Mouse (Mus musculus) hindbrain, embryonic 11.5 days (tissue): ENCODE measurements at regions not wholly inside any gene's neighbourhood (a gene's known extent, or its start where the extent isn't known, plus 50 kb on each side); places are given as distances from the start of the nearest gene placed in this dataset.
A peak's percentile ranks its signal among the peaks of the same experiment; 100 is the strongest.
"Not testable (repeated sequence)": the region's sequence is repeated elsewhere in the genome, so short reads cannot be mapped to it uniquely, and the experiment has no call there.

Source experiments
- ATAC-seq: fragments of 200-750 bp; cut with Nextera tagmentation; 2 replicates; pipeline ENCODE4 v1.8.0; 2017; ENCODE audit warnings: mild to moderate bottlenecking, moderate TSS enrichment, moderate library complexity; ENCODE audit not compliant: low FRiP score
- DNase-seq: peaks from one replicate; pipeline ENCODE4 v3.0.0-alpha.2; 2015; ENCODE audit warnings: low spot score
- H3K27ac ChIP-seq: fragments of 300-500 bp; sonication (generic); 2 replicates; pipeline ENCODE4 v1.5.1; 2014; ENCODE audit warnings: mild to moderate bottlenecking, low read depth, low read length
- H3K27me3 ChIP-seq: fragments of 300-500 bp; sonication (generic); 2 replicates; pipeline ENCODE4 v1.6.1; 2014; ENCODE audit warnings: mild to moderate bottlenecking, low read length, moderate library complexity, mixed read lengths; ENCODE audit not compliant: control insufficient read depth, insufficient read depth
- H3K36me3 ChIP-seq: fragments of 300-500 bp; sonication (generic); 2 replicates; pipeline ENCODE4 v1.6.1; 2014; ENCODE audit warnings: mild to moderate bottlenecking, low read length, moderate library complexity, mixed read lengths; ENCODE audit not compliant: control insufficient read depth, insufficient read depth
- H3K4me1 ChIP-seq: fragments of 300-500 bp; sonication (generic); replicated peaks from 2 replicates; pipeline ENCODE4 v1.6.1; 2014; ENCODE audit warnings: low read length, mixed read lengths; ENCODE audit not compliant: control insufficient read depth, insufficient read depth
- H3K4me2 ChIP-seq: fragments of 300-500 bp; sonication (generic); replicated peaks from 2 replicates; pipeline ENCODE4 v1.6.1; 2014; ENCODE audit warnings: mild to moderate bottlenecking, low read depth, low read length
- H3K4me3 ChIP-seq: fragments of 300-500 bp; sonication (generic); 2 replicates; pipeline ENCODE4 v1.5.1; 2014; ENCODE audit warnings: low read depth, low read length
- H3K9ac ChIP-seq: fragments of 300-500 bp; sonication (generic); 2 replicates; pipeline ENCODE4 v1.6.1; 2014; ENCODE audit warnings: low read depth, low read length
- H3K9me3 ChIP-seq: fragments of 300-500 bp; sonication (generic); 2 replicates; pipeline ENCODE4 v1.6.1; 2016; ENCODE audit warnings: low read length; ENCODE audit not compliant: control insufficient read depth
- WGBS: fragments of 180-500 bp; shearing (Covaris S2); extraction: QIAGEN DNeasy Blood & Tissue Kit; methylation state at CpG from one replicate; pipeline ENCODE4 v1.1.7; 2014; 5-methylcytosine and 5-hydroxymethylcytosine counted together

DNA sequence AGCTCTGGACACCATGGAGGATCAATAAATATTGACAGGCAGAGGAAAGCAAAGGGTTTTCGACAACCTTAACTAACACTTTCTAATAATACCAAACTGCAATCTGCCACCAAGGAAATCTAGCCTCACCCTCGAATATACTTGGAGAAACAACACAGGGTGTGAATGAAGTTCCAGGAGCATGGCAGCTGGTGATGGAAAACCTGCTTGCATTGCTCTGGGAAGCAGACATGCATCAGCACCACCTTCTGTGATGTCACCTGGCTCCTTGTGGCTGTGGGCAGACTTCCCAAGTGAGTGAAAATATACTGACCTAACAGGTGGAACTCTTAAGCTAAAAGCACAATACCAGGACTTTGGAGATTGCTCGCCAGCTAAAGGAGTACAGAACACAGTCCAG is 338.5 kb downstream of the Tm4sf1 start:
- Histone ChIP-seq H3K9me3 (no peaks in the 10 kb centered on the region), H3K4me3 (no peak overlapping the region), H3K4me1 (no peaks in the 10 kb centered on the region), H3K4me2 (no peak overlapping the region), H3K9ac (no peak overlapping the region), H3K27me3 (no peaks in the 10 kb centered on the region), H3K36me3 (no peaks in the 10 kb centered on the region), H3K27ac (no peak overlapping the region)
- no peak for ATAC-seq
- DNase-seq: no peak
- 87% methylated on average over 3 of the region's 3 CpGs for WGBS

DNA sequence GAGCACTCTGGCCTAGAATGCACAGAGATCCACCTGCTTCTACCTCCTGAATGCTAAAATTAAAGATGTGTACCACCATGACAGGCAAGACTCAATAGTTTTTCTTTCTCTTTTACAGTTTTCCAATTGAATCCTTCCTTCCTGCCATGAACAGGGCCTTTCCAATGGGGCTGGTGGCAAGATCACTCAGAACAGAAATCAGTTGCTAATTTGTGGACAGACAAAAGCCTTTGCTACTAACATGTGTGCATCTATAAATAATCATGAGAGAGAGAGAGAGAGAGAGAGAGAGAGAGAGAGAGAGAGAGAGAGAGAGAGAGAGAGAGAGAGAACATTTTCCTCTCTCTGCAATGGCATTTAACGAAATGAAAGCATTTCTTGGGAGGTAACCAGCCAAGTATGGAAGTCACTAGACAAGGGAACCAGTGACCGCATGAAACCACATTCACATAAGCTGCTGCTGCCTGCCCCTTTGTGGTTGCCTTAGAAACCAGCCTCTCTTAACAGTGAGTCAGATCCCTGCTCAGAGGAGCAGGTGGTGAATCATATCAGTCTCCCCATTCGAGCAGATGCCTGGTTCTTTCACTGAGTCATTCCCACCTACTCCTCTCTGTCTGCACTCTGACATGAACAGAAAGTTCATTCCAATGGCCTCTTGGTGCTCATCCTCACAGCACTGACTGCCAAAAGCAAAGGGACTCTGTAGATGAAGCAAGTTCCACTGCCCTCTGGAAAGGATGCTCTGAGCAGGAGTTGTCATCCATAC is 339.4 kb downstream of the Tm4sf1 start:
- WGBS: 23% methylated on average over 3 of the region's 3 CpGs
- Histone ChIP-seq H3K27me3 (no peaks in the 10 kb centered on the region), H3K36me3 (no peaks in the 10 kb centered on the region), H3K9me3 (no peaks in the 10 kb centered on the region), H3K9ac (no peak overlapping the region), H3K27ac (no peak overlapping the region), H3K4me1 (no peaks in the 10 kb centered on the region), H3K4me3 (no peak overlapping the region), H3K4me2 (no peak overlapping the region)
- DNase-seq (peak; percentile 47), ATAC-seq (peak; percentile 89)

DNA sequence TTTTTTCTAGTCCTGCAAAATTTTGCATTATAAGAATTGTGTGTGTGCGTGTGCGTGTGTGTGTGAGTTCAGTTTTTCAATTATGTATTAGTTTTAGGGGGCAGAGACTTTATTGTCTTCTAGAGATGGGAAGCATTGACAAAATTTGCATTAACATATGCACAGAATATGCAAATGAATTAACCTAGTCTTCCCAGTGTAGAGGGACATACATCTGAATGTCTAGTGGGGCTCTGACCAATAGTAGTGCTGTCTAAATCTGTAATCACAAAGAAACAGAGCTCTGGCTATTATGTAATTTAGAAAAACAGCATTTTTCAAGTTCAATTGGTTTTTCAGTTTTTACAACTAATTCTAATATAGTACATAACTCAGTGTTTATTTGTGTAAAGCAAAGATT is 344.8 kb downstream of the Tm4sf1 start:
- H3K27me3 ChIP-seq: no peaks in the 10 kb centered on the region
- H3K4me2 ChIP-seq: no peak overlapping the region
- H3K36me3 ChIP-seq: no peaks in the 10 kb centered on the region
- DNase-seq (no peak), ATAC-seq (0 out of 2 replicates have a peak, but pooled peaks have one; percentile 51)
- H3K27ac ChIP-seq: no peak overlapping the region
- no peak overlapping the region for H3K9ac ChIP-seq
- 95% methylated on average over 2 of the region's 2 CpGs for WGBS
- 0 out of 2 replicates have a peak, but pooled peaks cover 2% of the 10 kb centered on the region for H3K4me1 ChIP-seq
- H3K9me3 ChIP-seq: no peaks in the 10 kb centered on the region
- H3K4me3 ChIP-seq: no peak overlapping the region

DNA sequence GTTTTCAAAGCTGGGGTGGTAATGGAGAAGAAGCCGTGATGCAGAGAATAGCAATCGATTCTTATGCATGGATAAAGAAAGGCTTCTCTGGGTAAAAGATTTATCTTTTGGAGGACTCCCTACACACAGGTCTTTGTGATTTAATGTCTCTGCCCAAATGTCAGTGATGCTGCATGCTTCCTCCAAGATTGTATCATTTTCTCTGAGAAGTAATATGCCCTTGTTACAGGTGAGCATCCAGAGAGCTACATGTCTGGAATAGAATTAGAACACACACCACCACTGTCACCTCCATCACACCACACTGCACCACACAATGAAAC is 346.0 kb downstream of the Tm4sf1 start:
- no peaks in the 10 kb centered on the region for H3K36me3 ChIP-seq
- H3K4me2 ChIP-seq: no peak overlapping the region
- 0 out of 2 replicates have a peak, but pooled peaks cover 2% of the 10 kb centered on the region for H3K4me1 ChIP-seq
- DNase-seq: no peak
- ATAC-seq: peak; percentile 10; the same call in 1 of the 2 replicates
- H3K9me3 ChIP-seq: no peaks in the 10 kb centered on the region
- no peak overlapping the region for H3K9ac ChIP-seq
- WGBS: 46% methylated on average over 2 of the region's 2 CpGs
- H3K27me3 ChIP-seq: no peaks in the 10 kb centered on the region
- H3K4me3 ChIP-seq: no peak overlapping the region
- no peak overlapping the region for H3K27ac ChIP-seq

DNA sequence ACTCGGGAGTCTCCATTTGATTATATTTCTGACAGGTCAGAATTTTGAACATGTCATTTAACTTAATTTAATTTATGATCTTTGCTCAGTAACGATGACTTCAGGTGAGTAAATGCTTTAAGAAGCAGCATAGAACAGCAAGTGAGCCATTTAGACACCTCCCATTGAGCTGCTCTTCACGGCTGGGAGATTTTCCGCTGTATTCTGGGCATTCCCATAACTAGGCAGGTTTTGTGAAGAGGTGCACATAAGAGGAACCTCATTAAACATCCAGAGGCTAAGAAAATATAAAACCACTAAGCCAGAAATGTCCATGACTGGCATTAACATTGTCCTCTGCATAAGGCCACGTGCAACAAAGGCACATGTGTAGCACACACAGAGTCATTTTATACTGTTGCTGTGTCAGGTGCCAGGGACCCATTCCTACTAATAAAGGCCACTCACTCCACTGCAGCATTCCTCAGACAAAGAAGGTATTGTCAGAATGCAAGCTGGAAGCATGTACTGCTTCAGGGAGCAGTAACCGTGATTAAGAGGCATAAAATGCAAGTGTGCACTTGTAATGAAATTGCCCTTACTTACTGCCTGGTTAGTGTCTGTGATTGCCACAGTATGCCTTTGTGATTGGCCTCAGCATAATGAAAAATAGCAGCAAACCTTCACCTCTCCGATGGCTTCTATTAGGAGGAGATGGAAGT is 346.5 kb downstream of the Tm4sf1 start:
- Histone ChIP-seq H3K9me3 (no peaks in the 10 kb centered on the region), H3K27ac (no peak overlapping the region; the same call in 1 of the 2 replicates), H3K27me3 (no peaks in the 10 kb centered on the region), H3K9ac (no peak overlapping the region), H3K4me1 (0 out of 2 replicates have a peak, but pooled peaks cover 2% of the 10 kb centered on the region), H3K4me2 (no peak overlapping the region), H3K36me3 (no peaks in the 10 kb centered on the region), H3K4me3 (no peak overlapping the region)
- WGBS: 43% methylated on average over 7 of the region's 7 CpGs
- peak; percentile 84 for ATAC-seq
- peak; percentile 41 for DNase-seq

DNA sequence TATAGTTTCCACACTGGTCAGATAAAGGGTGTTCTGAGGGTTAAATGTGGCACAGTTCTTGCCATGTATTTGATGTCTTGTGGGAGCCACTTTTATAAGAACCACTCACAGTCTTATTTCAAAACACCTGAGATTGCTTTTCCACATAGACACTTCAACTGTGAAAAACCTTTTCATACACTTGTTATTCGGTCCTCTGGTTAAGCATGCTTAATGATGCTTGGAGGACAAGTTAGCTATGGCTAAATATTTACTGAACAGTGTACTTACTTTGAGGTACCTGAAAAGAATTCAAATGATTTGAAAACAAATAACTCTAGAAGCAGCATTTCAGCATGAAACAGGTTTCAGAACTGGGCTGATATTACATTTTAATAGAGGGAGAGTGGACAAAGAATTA is 359.2 kb downstream of the Tm4sf1 start:
- H3K9me3 ChIP-seq, H3K27ac ChIP-seq, H3K4me1 ChIP-seq, H3K27me3 ChIP-seq, H3K9ac ChIP-seq, H3K4me3 ChIP-seq, H3K36me3 ChIP-seq, H3K4me2 ChIP-seq, DNase-seq, ATAC-seq: not testable (repeated sequence)
- no CpG with 5 or more reads among the region's 1 CpGs for WGBS

DNA sequence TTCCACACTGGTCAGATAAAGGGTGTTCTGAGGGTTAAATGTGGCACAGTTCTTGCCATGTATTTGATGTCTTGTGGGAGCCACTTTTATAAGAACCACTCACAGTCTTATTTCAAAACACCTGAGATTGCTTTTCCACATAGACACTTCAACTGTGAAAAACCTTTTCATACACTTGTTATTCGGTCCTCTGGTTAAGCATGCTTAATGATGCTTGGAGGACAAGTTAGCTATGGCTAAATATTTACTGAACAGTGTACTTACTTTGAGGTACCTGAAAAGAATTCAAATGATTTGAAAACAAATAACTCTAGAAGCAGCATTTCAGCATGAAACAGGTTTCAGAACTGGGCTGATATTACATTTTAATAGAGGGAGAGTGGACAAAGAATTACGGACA is 372.8 kb downstream of the Tm4sf1 start:
- H3K36me3 ChIP-seq, H3K27ac ChIP-seq, DNase-seq, H3K9me3 ChIP-seq, ATAC-seq, H3K9ac ChIP-seq, H3K4me3 ChIP-seq, H3K4me1 ChIP-seq, H3K27me3 ChIP-seq, H3K4me2 ChIP-seq: not testable (repeated sequence)
- WGBS: 100% methylated on average over 1 of the region's 2 CpGs

DNA sequence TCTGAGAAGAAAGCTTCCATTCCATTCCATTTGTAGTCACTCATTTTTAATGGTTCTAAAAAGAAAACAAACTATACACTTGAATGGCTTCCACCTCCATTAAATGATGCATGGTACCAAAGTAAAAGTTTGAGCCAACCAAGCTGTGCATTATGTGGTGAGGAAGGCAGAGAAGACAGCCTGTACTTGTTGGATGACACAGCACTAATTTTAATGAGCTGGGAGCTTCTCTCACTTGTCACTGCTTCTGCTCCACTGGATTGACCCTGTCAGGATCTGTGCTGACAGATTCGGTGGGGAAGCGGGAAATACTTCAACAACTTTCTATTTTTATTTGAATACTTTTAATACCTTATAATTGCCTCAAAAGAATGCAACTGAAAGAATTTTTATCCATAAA is 403.3 kb downstream of the Tm4sf1 start:
- H3K9me3 ChIP-seq: no peaks in the 10 kb centered on the region
- DNase-seq (no peak), ATAC-seq (no peak)
- H3K4me3 ChIP-seq: no peak overlapping the region
- H3K4me2 ChIP-seq: no peak overlapping the region
- no peaks in the 10 kb centered on the region for H3K27me3 ChIP-seq
- WGBS: 93% methylated on average over 2 of the region's 2 CpGs
- no peaks in the 10 kb centered on the region for H3K4me1 ChIP-seq
- H3K27ac ChIP-seq: no peak overlapping the region
- H3K9ac ChIP-seq: no peak overlapping the region
- H3K36me3 ChIP-seq: no peaks in the 10 kb centered on the region

DNA sequence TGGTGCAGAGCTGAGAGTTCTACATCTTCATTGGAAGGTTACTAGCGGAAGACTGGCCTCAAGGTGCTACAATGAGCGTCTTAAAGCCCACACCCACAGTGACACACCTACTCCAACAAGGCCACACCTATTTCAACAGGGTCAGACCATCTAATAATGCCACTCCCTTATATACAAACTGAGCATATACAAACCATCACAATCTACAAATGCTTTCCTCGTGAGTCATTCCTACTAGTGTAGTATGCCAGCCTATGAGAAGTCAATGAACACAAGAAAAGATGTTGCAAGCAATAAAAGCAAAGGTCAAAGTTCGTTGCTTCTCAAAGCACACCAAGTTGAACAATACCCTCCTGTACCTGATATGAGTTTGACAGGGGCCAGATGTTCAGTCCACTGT is 424.7 kb downstream of the Tm4sf1 start:
- no peak for DNase-seq
- Histone ChIP-seq H3K36me3 (no peaks in the 10 kb centered on the region), H3K4me2 (no peak overlapping the region), H3K4me3 (no peak overlapping the region), H3K27me3 (no peaks in the 10 kb centered on the region), H3K9me3 (no peaks in the 10 kb centered on the region), H3K9ac (no peak overlapping the region), H3K4me1 (no peaks in the 10 kb centered on the region), H3K27ac (no peak overlapping the region)
- no peak for ATAC-seq
- WGBS: 92% methylated on average over 4 of the region's 4 CpGs
